Mouse (Mus musculus): Measurements from ENCODE around the gene Elavl2. TPM values are rescaled to one million over a fixed set of nuclear protein-coding genes. Genes with fewer than 3 reads are reported as not detected.

The Elavl2 gene
- polyA plus RNA-seq, 1 experiment from 2014 or later: 134 TPM

GRCm38 (mm10) chr4:91365276-91365675 is 35.3 kb downstream of the Elavl2 start:
- WGBS: 84% methylated on average over 12 of the region's 12 CpGs
- DNase-seq (ENCODE audit: low spot score): no peak
- no peak for ATAC-seq

GRCm38 (mm10) chr4:91363963-91364362 is 36.6 kb downstream of the Elavl2 start:
- H3K27me3 ChIP-seq (replicated peaks; ENCODE audit: control insufficient read depth, insufficient read depth, low read length): no peaks in the 10 kb centered on the region
- 33% methylated on average over 4 of the region's 4 CpGs for WGBS
- H3K4me2 ChIP-seq (ENCODE audit: low read length): no peak overlapping the region
- ATAC-seq (no peak), DNase-seq (ENCODE audit: low spot score) (no peak)
- H3K4me1 ChIP-seq (ENCODE audit: control insufficient read depth, insufficient read depth, low read length): peaks cover 7% of the 10 kb centered on the region
- peaks cover 21% of the 10 kb centered on the region; the same call in 1 of the 2 replicates for H3K36me3 ChIP-seq (ENCODE audit: control insufficient read depth, insufficient read depth, low read length)
- no peak overlapping the region for H3K9ac ChIP-seq (ENCODE audit: low read length)
- H3K4me3 ChIP-seq (ENCODE audit: low read depth, low read length): no peak overlapping the region
- H3K9me3 ChIP-seq (replicated peaks; ENCODE audit: control insufficient read depth, low read length): no peaks in the 10 kb centered on the region
- H3K27ac ChIP-seq (ENCODE audit: low read depth, low read length): no peak overlapping the region

More at GRCm38 (mm10) chr4:91365276-91365675, 35.3 kb downstream of the Elavl2 start:
- Histone ChIP-seq H3K27ac (ENCODE audit: low read depth, low read length) (no peak overlapping the region; the same call in 1 of the 2 replicates), H3K4me3 (ENCODE audit: low read depth, low read length) (no peak overlapping the region), H3K9me3 (replicated peaks; ENCODE audit: control insufficient read depth, low read length) (no peaks in the 10 kb centered on the region), H3K27me3 (replicated peaks; ENCODE audit: control insufficient read depth, insufficient read depth, low read length) (no peaks in the 10 kb centered on the region), H3K4me2 (ENCODE audit: low read length) (no peak overlapping the region), H3K36me3 (ENCODE audit: control insufficient read depth, insufficient read depth, low read length) (peaks cover 18% of the 10 kb centered on the region; the same call in 1 of the 2 replicates), H3K9ac (ENCODE audit: low read length) (no peak overlapping the region), H3K4me1 (ENCODE audit: control insufficient read depth, insufficient read depth, low read length) (peaks cover 12% of the 10 kb centered on the region)

GRCm38 (mm10) chr4:91362520-91362919 is 38.1 kb downstream of the Elavl2 start:
- no peaks in the 10 kb centered on the region for H3K27me3 ChIP-seq (replicated peaks; ENCODE audit: control insufficient read depth, insufficient read depth, low read length)
- ATAC-seq: peak; percentile 57
- no peak overlapping the region for H3K4me2 ChIP-seq (ENCODE audit: low read length)
- H3K27ac ChIP-seq (ENCODE audit: low read depth, low read length): no peak overlapping the region
- H3K9me3 ChIP-seq (replicated peaks; ENCODE audit: control insufficient read depth, low read length): no peaks in the 10 kb centered on the region
- peaks cover 17% of the 10 kb centered on the region; the same call in 1 of the 2 replicates for H3K36me3 ChIP-seq (ENCODE audit: control insufficient read depth, insufficient read depth, low read length)
- H3K4me1 ChIP-seq (ENCODE audit: control insufficient read depth, insufficient read depth, low read length): peaks cover 5% of the 10 kb centered on the region; the same call in 1 of the 2 replicates
- H3K4me3 ChIP-seq (ENCODE audit: low read depth, low read length): no peak overlapping the region
- H3K9ac ChIP-seq (ENCODE audit: low read length): no peak overlapping the region
- WGBS: 26% methylated on average over 5 of the region's 5 CpGs
- DNase-seq (ENCODE audit: low spot score): peak; percentile 35

GRCm38 (mm10) chr4:91353138-91353537 is 47.4 kb downstream of the Elavl2 start:
- ATAC-seq (peak; percentile 57; the same call in 1 of the 2 replicates), DNase-seq (ENCODE audit: low spot score) (no peak)
- Histone ChIP-seq H3K9me3 (replicated peaks; ENCODE audit: control insufficient read depth, low read length) (no peaks in the 10 kb centered on the region), H3K4me1 (ENCODE audit: control insufficient read depth, insufficient read depth, low read length) (peaks cover 2% of the 10 kb centered on the region; the same call in 1 of the 2 replicates), H3K36me3 (ENCODE audit: control insufficient read depth, insufficient read depth, low read length) (0 out of 2 replicates have a peak, but pooled peaks cover 2% of the 10 kb centered on the region), H3K27me3 (replicated peaks; ENCODE audit: control insufficient read depth, insufficient read depth, low read length) (no peaks in the 10 kb centered on the region), H3K4me2 (ENCODE audit: low read length) (no peak overlapping the region), H3K27ac (ENCODE audit: low read depth, low read length) (no peak overlapping the region), H3K4me3 (ENCODE audit: low read depth, low read length) (no peak overlapping the region), H3K9ac (ENCODE audit: low read length) (no peak overlapping the region)
- WGBS: 76% methylated on average over 9 of the region's 9 CpGs

DNA sequence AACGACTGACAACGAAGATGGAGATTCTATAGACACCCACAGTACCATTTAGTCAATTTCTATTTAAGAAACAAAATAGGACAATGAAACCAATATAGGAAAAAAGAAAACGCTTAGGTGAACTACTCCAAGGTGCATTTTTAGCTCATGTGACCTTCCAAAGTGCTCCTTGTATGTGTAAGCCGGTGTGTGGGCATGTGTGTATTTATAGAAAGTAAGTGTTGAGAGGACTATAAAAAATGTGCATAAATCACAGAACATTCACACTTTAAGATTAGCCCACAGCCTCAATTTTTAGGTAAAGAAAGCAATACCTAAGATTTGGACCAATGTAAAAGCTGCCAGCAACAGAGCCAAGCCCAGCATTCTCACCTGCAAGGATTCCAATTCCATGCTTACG is 51.0 kb downstream of the Elavl2 start:
- H3K9ac ChIP-seq (ENCODE audit: low read length): no peak overlapping the region
- H3K27me3 ChIP-seq (replicated peaks; ENCODE audit: control insufficient read depth, insufficient read depth, low read length): no peaks in the 10 kb centered on the region
- peaks cover 6% of the 10 kb centered on the region for H3K4me1 ChIP-seq (ENCODE audit: control insufficient read depth, insufficient read depth, low read length)
- no peaks in the 10 kb centered on the region for H3K9me3 ChIP-seq (replicated peaks; ENCODE audit: control insufficient read depth, low read length)
- H3K36me3 ChIP-seq (ENCODE audit: control insufficient read depth, insufficient read depth, low read length): 0 out of 2 replicates have a peak, but pooled peaks cover 1% of the 10 kb centered on the region
- ATAC-seq: no peak
- WGBS: 90% methylated on average over 5 of the region's 5 CpGs
- no peak overlapping the region for H3K4me2 ChIP-seq (ENCODE audit: low read length)
- no peak overlapping the region for H3K27ac ChIP-seq (ENCODE audit: low read depth, low read length)
- no peak for DNase-seq (ENCODE audit: low spot score)
- H3K4me3 ChIP-seq (ENCODE audit: low read depth, low read length): no peak overlapping the region

GRCm38 (mm10) chr4:91334177-91334576 is 66.4 kb downstream of the Elavl2 start:
- H3K27ac ChIP-seq (ENCODE audit: low read depth, low read length): no peak overlapping the region
- no peaks in the 10 kb centered on the region for H3K27me3 ChIP-seq (replicated peaks; ENCODE audit: control insufficient read depth, insufficient read depth, low read length)
- DNase-seq (ENCODE audit: low spot score): no peak
- no peaks in the 10 kb centered on the region for H3K9me3 ChIP-seq (replicated peaks; ENCODE audit: control insufficient read depth, low read length)
- ATAC-seq: no peak
- no peaks in the 10 kb centered on the region; the same call in 1 of the 2 replicates for H3K4me1 ChIP-seq (ENCODE audit: control insufficient read depth, insufficient read depth, low read length)
- H3K4me3 ChIP-seq (ENCODE audit: low read depth, low read length): no peak overlapping the region
- no peak overlapping the region for H3K4me2 ChIP-seq (ENCODE audit: low read length)
- no peaks in the 10 kb centered on the region for H3K36me3 ChIP-seq (ENCODE audit: control insufficient read depth, insufficient read depth, low read length)
- H3K9ac ChIP-seq (ENCODE audit: low read length): no peak overlapping the region
- WGBS: 93% methylated on average over 4 of the region's 4 CpGs

DNA sequence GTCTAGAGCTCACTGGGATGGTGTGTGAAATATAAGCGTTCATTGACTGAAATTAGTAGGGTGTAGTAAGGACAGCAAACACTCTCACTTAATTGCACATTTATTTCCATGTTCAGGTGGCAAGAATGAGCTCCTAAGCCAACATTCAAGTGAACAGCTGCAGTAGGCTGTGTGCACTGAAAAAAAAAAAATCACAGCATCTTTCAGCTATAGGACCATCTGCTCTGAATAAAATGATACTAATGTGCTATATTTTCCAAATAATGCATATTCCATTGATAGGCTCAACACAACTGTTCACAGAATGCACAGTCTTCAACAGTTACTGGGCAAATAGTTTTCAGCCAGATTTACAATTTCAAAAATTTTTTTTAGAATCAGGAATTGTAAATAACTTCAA is 89.8 kb downstream of the Elavl2 start:
- 69% methylated on average over 1 of the region's 1 CpGs for WGBS

DNA sequence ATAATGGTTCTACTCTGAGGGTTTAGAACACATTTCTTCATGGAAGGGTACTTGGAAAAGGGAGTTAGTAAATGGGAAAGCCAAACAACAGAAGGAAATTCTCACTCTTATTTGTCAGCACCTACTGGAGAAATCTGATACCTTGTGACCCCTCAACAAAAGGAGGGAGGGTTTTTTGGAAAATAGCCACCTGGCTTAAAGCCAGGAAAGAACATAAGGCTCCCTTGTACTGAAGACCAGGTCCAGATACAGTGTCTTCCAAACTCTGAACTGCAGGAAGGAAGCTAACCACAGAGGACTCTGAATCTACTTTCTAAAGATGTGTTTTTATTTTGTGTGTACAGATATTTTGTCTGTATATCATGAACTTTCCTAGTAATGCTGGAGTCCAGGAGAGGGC is 102.9 kb downstream of the Elavl2 start:
- Histone ChIP-seq H3K36me3 (ENCODE audit: control insufficient read depth, insufficient read depth, low read length) (peaks cover 8% of the 10 kb centered on the region; the same call in 1 of the 2 replicates), H3K4me1 (ENCODE audit: control insufficient read depth, insufficient read depth, low read length) (peaks cover 2% of the 10 kb centered on the region; the same call in 1 of the 2 replicates), H3K27me3 (replicated peaks; ENCODE audit: control insufficient read depth, insufficient read depth, low read length) (no peaks in the 10 kb centered on the region), H3K9me3 (replicated peaks; ENCODE audit: control insufficient read depth, low read length) (no peaks in the 10 kb centered on the region), H3K27ac (ENCODE audit: low read depth, low read length) (no peak overlapping the region), H3K9ac (ENCODE audit: low read length) (no peak overlapping the region), H3K4me2 (ENCODE audit: low read length) (no peak overlapping the region), H3K4me3 (ENCODE audit: low read depth, low read length) (no peak overlapping the region)
- peak; percentile 43 for DNase-seq (ENCODE audit: low spot score)
- ATAC-seq: peak; percentile 40; the same call in 1 of the 2 replicates

More for the DNA sequence above, 89.8 kb downstream of the Elavl2 start:
- ATAC-seq (peak; percentile 75), DNase-seq (ENCODE audit: low spot score) (peak; percentile 63)
- Histone ChIP-seq H3K9me3 (replicated peaks; ENCODE audit: control insufficient read depth, low read length) (no peaks in the 10 kb centered on the region), H3K9ac (ENCODE audit: low read length) (no peak overlapping the region), H3K4me2 (ENCODE audit: low read length) (no peak overlapping the region), H3K27ac (ENCODE audit: low read depth, low read length) (no peak overlapping the region), H3K4me1 (ENCODE audit: control insufficient read depth, insufficient read depth, low read length) (peaks cover 11% of the 10 kb centered on the region; the same call in 1 of the 2 replicates), H3K36me3 (ENCODE audit: control insufficient read depth, insufficient read depth, low read length) (peaks cover 21% of the 10 kb centered on the region), H3K4me3 (ENCODE audit: low read depth, low read length) (no peak overlapping the region), H3K27me3 (replicated peaks; ENCODE audit: control insufficient read depth, insufficient read depth, low read length) (no peaks in the 10 kb centered on the region)

DNA sequence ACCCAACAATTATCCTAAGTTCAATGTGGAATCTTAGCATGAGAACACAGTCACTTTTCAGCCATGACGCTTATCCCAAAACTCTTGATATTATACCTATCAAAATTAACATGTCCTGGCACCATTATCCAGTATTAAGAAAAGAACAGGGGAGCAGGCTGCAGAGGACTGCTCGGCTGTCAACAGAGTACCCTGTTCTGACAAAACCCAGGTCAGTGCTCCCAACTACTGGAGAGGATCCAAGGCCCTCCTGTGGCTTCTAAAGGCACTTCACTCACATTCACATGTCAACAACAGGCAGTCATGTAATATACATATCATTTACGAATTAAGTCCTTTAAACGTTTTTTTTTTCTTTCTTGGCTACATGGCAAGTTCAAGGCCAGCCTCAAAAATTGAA is 105.3 kb downstream of the Elavl2 start:
- no peaks in the 10 kb centered on the region for H3K27me3 ChIP-seq (replicated peaks; ENCODE audit: control insufficient read depth, insufficient read depth, low read length)
- ATAC-seq: no peak
- no peak overlapping the region for H3K27ac ChIP-seq (ENCODE audit: low read depth, low read length)
- H3K9me3 ChIP-seq (replicated peaks; ENCODE audit: control insufficient read depth, low read length): no peaks in the 10 kb centered on the region
- WGBS: 77% methylated on average over 4 of the region's 4 CpGs
- peaks cover 8% of the 10 kb centered on the region; the same call in 1 of the 2 replicates for H3K36me3 ChIP-seq (ENCODE audit: control insufficient read depth, insufficient read depth, low read length)
- no peak overlapping the region for H3K9ac ChIP-seq (ENCODE audit: low read length)
- no peak overlapping the region for H3K4me2 ChIP-seq (ENCODE audit: low read length)
- no peak overlapping the region for H3K4me3 ChIP-seq (ENCODE audit: low read depth, low read length)
- H3K4me1 ChIP-seq (ENCODE audit: control insufficient read depth, insufficient read depth, low read length): peaks cover 14% of the 10 kb centered on the region; the same call in 1 of the 2 replicates
- no peak for DNase-seq (ENCODE audit: low spot score)

All from forebrain, embryonic 14.5 days (tissue).